Comparison of ENCODE assay signal across 17 mouse cellular contexts in genomic region chr7:36023015-36023414, GRCm38 (mm10).
"Had no signal": no experiment of that assay in that cellular context is flagged by ENCODE, and none has a peak within 500 bp of the region (broad histone marks: within the 10 kb centered on the region; RNA-seq: fewer than 3 reads in every experiment).

No protein-coding gene starts in this region.

- H3K9me3 ChIP-seq: limb, embryonic 15.5 days; liver, embryonic 12.5 days; midbrain, embryonic 10.5 days; neural tube, embryonic 12.5 days had no signal

- ATAC-seq: liver, embryonic 12.5 days had no signal

- H3K27me3 ChIP-seq: limb, embryonic 15.5 days; liver, embryonic 12.5 days; neural tube, embryonic 12.5 days had no signal

- DNase-seq: kidney, postnatal 36 days; layer of hippocampus, adult 9-11 months; layer of hippocampus, postnatal 36 days; lung, embryonic 14.5 days; lung, postnatal 10 days; lung, postnatal 4 days; midbrain, embryonic 14.5 days; right cerebral cortex, adult 18-20 months; right cerebral cortex, postnatal 25 days; thymus, adult 18-20 months; thymus, postnatal 14 days had no signal

- H3K27ac ChIP-seq: kidney, postnatal 0 days; limb, embryonic 15.5 days; liver, embryonic 12.5 days; midbrain, embryonic 10.5 days; neural tube, embryonic 12.5 days had no signal

- H3K4me3 ChIP-seq: limb, embryonic 15.5 days; liver, embryonic 12.5 days; midbrain, embryonic 10.5 days; myocyte; neural tube, embryonic 12.5 days had no signal

- H3K4me2 ChIP-seq: limb, embryonic 15.5 days; liver, embryonic 12.5 days; lung, embryonic 14.5 days; neural tube, embryonic 12.5 days had no signal

- H3K4me1 ChIP-seq: limb, embryonic 15.5 days; liver, embryonic 12.5 days; neural tube, embryonic 12.5 days had no signal

- H3K9ac ChIP-seq: limb, embryonic 15.5 days; liver, embryonic 12.5 days; lung, embryonic 14.5 days; neural tube, embryonic 12.5 days had no signal

- H3K36me3 ChIP-seq: limb, embryonic 15.5 days; liver, embryonic 12.5 days; midbrain, embryonic 10.5 days; neural tube, embryonic 12.5 days had no signal
